13 mouse cellular contexts compared by ENCODE assay signal in genomic region chr16:30006826-30007225, GRCm38 (mm10).
"Had no signal": no experiment of that assay in that cellular context is flagged by ENCODE, and none has a peak within 500 bp of the region (broad histone marks: within the 10 kb centered on the region; RNA-seq: fewer than 3 reads in every experiment).

No protein-coding gene starts in this region.

- ATAC-seq: liver, postnatal 0 days; lung, postnatal 0 days; midbrain, embryonic 13.5 days had no signal

- H3K27ac ChIP-seq: limb, embryonic 12.5 days; liver, embryonic 13.5 days; midbrain, embryonic 13.5 days; neural tube, embryonic 15.5 days had no signal

- H3K4me2 ChIP-seq: limb, embryonic 12.5 days; liver, embryonic 13.5 days; midbrain, embryonic 13.5 days; neural tube, embryonic 15.5 days had no signal

- H3K9ac ChIP-seq: limb, embryonic 12.5 days; liver, embryonic 13.5 days; liver, postnatal 0 days; midbrain, embryonic 13.5 days; neural tube, embryonic 15.5 days had no signal

- H3K9me3 ChIP-seq: liver, embryonic 13.5 days; neural tube, embryonic 15.5 days had no signal

- DNase-seq: kidney, postnatal 14 days; layer of hippocampus, adult 9-11 months; layer of hippocampus, postnatal 36 days; liver; liver, embryonic 13.5 days; liver, postnatal 0 days; lung, postnatal 36 days; thymus, adult 2 months; thymus, postnatal 25 days had no signal

- H3K36me3 ChIP-seq: limb, embryonic 12.5 days; liver, embryonic 13.5 days; midbrain, embryonic 13.5 days; neural tube, embryonic 15.5 days had no signal

- H3K4me3 ChIP-seq: limb, embryonic 12.5 days; liver, embryonic 13.5 days; midbrain, embryonic 13.5 days; neural tube, embryonic 15.5 days had no signal

- H3K27me3 ChIP-seq: limb, embryonic 12.5 days had no signal
